Mouse (Mus musculus) CD8-positive naive resting alpha-beta T cell, adult 57 days (primary cell): Measurements from ENCODE around the gene Cpb2. TPM values are rescaled to one million over a fixed set of nuclear protein-coding genes. Genes with fewer than 3 reads are reported as not detected.

Experiments
- total RNA-seq: library from RNA; stranded (reverse); gene quantifications from one replicate; pipeline ENCODE4 v1.2.4, GENCODE M21; 2023

Cpb2 gene
- not detected for total RNA-seq

DNA sequence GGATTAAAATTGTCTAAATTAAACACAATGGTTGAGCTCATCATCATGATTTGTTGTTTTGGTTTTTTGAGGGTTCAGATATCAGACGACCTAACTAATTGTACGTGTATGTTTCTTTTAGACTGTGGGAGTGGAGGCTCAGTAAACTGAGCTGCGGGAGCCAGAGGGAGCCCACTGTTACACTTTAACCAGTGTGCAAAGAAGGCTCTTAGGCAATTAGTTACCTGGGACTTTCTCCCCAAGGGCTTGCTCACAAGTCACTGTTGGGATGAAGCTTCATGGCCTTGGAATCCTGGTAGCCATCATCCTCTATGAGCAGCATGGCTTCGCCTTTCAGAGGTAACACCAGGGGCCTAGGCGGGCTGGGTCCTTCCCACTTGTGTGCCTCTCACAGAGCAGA is at the start of gene Cpb2:
Cpb2 (plus strand) TSS at position 201 of the 400 bp plus-strand sequence.

DNA sequence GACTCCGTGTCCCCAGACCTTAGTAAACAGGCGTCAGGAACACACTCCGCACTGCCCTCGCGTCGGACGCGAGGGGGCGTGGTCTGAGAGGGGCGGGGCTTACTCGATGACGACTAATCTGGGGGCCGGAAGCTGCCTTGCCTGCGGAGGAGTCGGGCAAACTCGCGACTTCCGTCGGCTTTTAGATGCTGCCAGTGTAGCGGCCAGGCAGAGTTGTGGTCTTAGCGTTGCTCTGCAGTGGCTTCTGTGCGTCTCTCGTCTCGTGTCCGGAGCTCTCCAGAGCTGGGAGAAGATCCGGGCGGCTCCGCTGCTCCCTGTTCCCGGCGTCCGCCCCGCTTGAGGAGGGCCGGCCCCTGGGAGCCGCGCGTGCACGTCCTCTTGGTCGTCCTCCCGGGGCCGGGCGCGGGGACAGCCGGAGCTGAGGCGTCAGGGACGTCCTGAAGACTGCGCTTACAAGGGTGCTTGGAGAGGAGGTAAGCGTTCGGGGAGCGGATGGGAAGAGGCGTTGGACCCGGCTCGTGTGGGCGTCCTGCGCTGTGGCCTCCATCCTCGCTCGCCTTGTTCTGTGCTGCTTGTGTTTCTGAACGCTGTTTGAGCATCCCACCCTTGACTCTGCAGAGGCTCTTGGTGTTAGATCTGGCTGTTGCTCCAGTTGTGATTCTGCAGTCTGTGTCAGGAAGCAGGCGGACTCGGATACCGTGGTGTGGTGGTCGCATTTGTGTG is 42.3 kb downstream of the Cpb2 start, which contains the start of gene Zc3h13:
Zc3h13 (plus strand) TSS at position 181 of the 723 bp plus-strand sequence.

Other genes with a start within 250 kb of the Cpb2 start
- gene Rubcnl, start 226.3 kb upstream of the Cpb2 start, total RNA-seq: 8.6 TPM
- not detected for gene Lrrc63, start 111.4 kb upstream of the Cpb2 start, total RNA-seq
- 476 TPM for gene Lcp1, start 111.2 kb upstream of the Cpb2 start, total RNA-seq
- gene Zc3h13, start 42.1 kb downstream of the Cpb2 start, total RNA-seq: 47.5 TPM
- 0.43 TPM for gene Siah3, start 213.7 kb downstream of the Cpb2 start, total RNA-seq